Mouse (Mus musculus): Measurements from ENCODE around the gene Tollip.
"Not testable (repeated sequence)": the region's sequence is repeated elsewhere in the genome, so short reads cannot be mapped to it uniquely, and the experiment has no call there.

Gene Tollip

GRCm38 (mm10) chr7:141928642-141929041, 10.3 kb upstream of the Tollip start:
- DNase-seq (ENCODE audit: low read depth) = no peak

- no peak for DNase-seq (ENCODE audit: low read depth)
Measured at GRCm38 (mm10) chr7:141924917-141925316, 6.6 kb upstream of the Tollip start.

GRCm38 (mm10) chr7:141924121-141924520, 5.8 kb upstream of the Tollip start:
- DNase-seq (ENCODE audit: low read depth) = not testable (repeated sequence)

- DNase-seq (ENCODE audit: low read depth) = no peak
Measured at GRCm38 (mm10) chr7:141911305-141911704, 7.0 kb downstream of the Tollip start.

GRCm38 (mm10) chr7:141908591-141908990, 9.7 kb downstream of the Tollip start:
- no peak for DNase-seq (ENCODE audit: low read depth)

- no peak for DNase-seq (ENCODE audit: low read depth)
Measured at GRCm38 (mm10) chr7:141902791-141903190, 15.5 kb downstream of the Tollip start.

GRCm38 (mm10) chr7:141902269-141902729, 16.0 kb downstream of the Tollip start:
- DNase-seq (ENCODE audit: low read depth) = peak; percentile 100

GRCm38 (mm10) chr7:141901825-141902224, 16.5 kb downstream of the Tollip start:
- DNase-seq (ENCODE audit: low read depth) = no peak

- no peak for DNase-seq (ENCODE audit: low read depth)
Measured at GRCm38 (mm10) chr7:141892151-141892550, 26.2 kb downstream of the Tollip start.

GRCm38 (mm10) chr7:141878813-141879212, 39.5 kb downstream of the Tollip start:
- DNase-seq (ENCODE audit: low read depth) = no peak

- no peak for DNase-seq (ENCODE audit: low read depth)
Measured at GRCm38 (mm10) chr7:141874891-141875290, 43.4 kb downstream of the Tollip start.

- DNase-seq (ENCODE audit: low read depth) = no peak
Measured at GRCm38 (mm10) chr7:141870553-141870952, 47.8 kb downstream of the Tollip start.

GRCm38 (mm10) chr7:141869644-141870043, 48.7 kb downstream of the Tollip start:
- no peak for DNase-seq (ENCODE audit: low read depth)

GRCm38 (mm10) chr7:141861046-141861445, 57.3 kb downstream of the Tollip start:
- no peak for DNase-seq (ENCODE audit: low read depth)

GRCm38 (mm10) chr7:141840354-141840753, 78.0 kb downstream of the Tollip start:
- no peak for DNase-seq (ENCODE audit: low read depth)

- no peak for DNase-seq (ENCODE audit: low read depth)
Measured at GRCm38 (mm10) chr7:141838779-141839178, 79.5 kb downstream of the Tollip start, which contains the start of gene Muc5b. Muc5b (plus strand) TSS chr7:141839070.

- no peak for DNase-seq (ENCODE audit: low read depth)
Measured at GRCm38 (mm10) chr7:141836423-141836822, 81.9 kb downstream of the Tollip start.

GRCm38 (mm10) chr7:141835941-141836340, 82.4 kb downstream of the Tollip start:
- no peak for DNase-seq (ENCODE audit: low read depth)

Data from c-Kit-positive CD71-negative TER-119-negative erythroid progenitor cells, embryonic 14.5 days (primary cell).